Mouse (Mus musculus): Measurements from ENCODE around the gene Hagh.

Gene Hagh

DNA sequence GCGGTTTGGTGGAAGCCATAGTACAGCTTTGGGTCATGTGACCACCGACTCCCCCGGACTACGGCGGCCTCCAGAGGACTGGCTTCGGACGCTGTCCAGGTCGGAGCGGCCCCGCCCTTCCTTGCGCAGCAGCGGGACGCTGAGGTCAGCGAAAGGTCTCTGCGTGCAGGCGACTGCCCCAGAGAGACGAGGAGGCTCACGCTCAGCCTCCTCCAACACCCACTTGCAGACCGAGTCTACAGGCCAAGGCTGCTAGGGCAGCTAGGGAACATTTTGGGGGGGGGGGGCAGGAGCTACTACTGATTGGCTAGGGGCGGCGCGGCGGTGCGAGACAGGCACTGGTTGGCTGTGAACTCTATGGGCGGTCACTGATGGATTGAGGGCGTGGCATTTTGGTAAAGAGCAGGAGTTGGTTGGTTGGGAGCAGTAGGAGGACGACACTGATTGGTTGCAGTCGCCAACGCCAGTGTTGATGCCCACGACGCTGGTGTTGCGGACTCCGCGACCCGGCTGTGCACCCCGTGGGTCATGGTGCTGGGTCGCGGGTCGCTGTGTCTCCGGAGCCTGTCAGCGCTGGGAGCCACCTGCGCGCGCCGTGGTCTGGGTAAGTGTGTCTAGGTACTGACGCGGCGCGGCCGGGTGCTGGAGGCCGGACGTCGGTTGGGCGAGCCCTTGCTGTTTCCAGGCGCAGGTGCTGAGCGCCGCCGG lies 10.3 kb downstream of the Hagh start, which contains the start of gene Fahd1:
Gene Fahd1 (minus strand): TSS at position 300 of the 708 bp plus-strand sequence.
- peak; percentile 93 to 94 for DNase-seq (ENCODE audit: low spot score in 2 of 2)

GRCm38 (mm10) chr17:24850773-24851127 lies 10.8 kb downstream of the Hagh start:
- DNase-seq (ENCODE audit: low spot score in 2 of 2), result no peak

DNA sequence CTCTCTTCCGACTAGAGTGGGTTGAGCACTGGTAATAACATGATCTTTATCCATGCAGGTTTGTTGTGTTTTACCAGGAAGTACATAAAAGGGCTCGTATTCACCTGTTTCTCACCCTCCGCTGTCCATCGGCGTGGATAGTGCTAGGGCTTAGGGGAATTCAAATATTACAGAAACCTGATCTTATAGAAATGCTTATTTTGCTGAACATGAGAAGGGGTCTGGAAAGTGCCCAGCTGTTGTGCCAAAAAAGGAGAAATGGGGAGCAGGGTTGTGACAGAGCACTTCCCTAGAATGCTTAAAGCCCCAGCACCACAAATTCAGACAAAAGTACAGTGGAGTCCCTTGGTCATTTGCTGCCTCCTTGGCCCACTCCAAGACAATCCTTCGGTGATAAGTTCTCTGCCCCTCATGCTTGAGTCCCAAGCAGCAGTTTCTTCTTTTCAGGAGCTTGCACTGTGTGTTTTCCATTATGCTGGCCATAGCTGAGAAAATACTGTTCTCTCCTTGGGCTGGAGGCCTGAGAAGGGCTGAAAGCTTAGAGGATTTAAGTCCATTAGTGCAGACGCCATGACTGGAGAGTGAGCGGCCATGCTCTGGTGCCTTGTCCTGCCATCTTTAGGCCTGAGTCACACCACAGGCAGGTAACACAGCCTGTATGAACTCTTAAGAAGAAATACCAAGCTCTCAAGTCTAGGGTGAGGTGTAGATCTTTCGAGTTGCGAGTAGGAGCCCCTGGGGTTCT lies 11.6 kb downstream of the Hagh start:
- no peak for DNase-seq (ENCODE audit: low spot score in 2 of 2)

- DNase-seq (ENCODE audit: low spot score in 2 of 2), result no peak
Measured at GRCm38 (mm10) chr17:24855838-24856464, 16.0 kb downstream of the Hagh start.

GRCm38 (mm10) chr17:24856589-24856988 lies 16.6 kb downstream of the Hagh start:
- DNase-seq (ENCODE audit: low spot score in 2 of 2), result no peak

GRCm38 (mm10) chr17:24857831-24858470 lies 18.0 kb downstream of the Hagh start:
- DNase-seq (ENCODE audit: low spot score in 2 of 2), result no peak

GRCm38 (mm10) chr17:24858967-24859366 lies 19.0 kb downstream of the Hagh start:
- DNase-seq (ENCODE audit: low spot score in 2 of 2), result no peak

DNA sequence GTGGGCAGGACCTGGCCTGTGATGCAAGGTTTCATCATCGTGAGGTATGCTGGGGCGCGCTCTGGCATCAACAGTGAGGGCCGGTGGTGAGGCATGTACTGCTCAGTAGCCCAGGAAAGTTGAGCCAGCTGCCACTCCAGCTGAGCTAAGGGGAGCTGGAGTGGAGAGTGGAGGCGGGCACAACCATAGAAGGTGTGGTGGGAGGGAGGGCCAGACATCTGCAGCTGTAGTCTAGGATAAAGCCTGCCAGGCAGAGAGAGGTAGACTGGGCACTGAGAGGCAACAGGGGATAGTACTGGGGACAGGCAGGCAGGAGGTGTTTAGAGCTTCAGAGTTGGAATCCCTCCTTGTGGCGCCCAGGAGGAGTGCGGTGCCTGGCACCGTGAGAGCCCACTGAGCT lies 20.1 kb downstream of the Hagh start:
- no peak for DNase-seq (ENCODE audit: low spot score in 2 of 2)

DNA sequence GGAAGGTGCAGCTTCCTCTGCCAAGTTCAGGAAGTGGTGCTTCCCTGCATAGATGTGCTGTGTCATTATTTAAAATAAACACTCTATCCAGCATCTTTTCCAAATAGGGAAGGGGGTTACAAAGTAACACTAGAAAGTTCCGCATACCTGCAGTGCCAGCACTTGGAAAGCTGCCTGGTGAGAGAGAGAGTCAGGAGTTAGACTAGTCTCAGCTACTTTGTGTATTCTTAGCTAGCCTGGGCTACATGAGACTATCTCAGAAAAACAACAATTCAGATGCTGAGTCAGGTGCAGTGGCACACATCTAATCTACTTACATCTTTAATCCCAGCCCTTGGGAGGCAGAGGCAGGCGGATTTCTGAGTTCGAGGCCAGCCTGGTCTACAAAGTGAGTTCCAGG lies 21.8 kb downstream of the Hagh start:
- DNase-seq (ENCODE audit: low spot score in 2 of 2), result no peak

DNA sequence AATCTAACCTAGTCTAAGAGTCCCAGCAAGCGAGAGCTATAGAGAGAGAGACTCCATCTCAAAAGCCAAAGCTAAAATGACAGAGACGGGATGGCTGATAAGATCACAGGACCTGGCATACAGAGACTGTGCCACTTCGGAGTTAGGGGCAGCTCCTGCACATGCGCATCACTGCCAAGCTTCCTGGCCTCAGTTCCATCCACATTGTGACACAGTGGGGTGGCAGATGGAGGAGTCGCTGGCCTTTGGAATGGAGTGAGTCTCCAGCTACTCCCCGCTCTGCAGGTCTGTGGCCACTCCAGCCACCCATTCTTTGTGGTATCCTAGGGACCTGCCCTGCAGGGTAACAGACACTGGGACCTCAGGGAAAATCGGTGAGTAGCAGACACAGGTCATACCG lies 25.8 kb downstream of the Hagh start, which contains the start of gene Igfals:
Gene Igfals (plus strand): TSS at position 222 of the 400 bp plus-strand sequence.
- no peak for DNase-seq (ENCODE audit: low spot score in 2 of 2)

GRCm38 (mm10) chr17:24867914-24868313 lies 28.0 kb downstream of the Hagh start:
- no peak for DNase-seq (ENCODE audit: low spot score in 2 of 2)

DNA sequence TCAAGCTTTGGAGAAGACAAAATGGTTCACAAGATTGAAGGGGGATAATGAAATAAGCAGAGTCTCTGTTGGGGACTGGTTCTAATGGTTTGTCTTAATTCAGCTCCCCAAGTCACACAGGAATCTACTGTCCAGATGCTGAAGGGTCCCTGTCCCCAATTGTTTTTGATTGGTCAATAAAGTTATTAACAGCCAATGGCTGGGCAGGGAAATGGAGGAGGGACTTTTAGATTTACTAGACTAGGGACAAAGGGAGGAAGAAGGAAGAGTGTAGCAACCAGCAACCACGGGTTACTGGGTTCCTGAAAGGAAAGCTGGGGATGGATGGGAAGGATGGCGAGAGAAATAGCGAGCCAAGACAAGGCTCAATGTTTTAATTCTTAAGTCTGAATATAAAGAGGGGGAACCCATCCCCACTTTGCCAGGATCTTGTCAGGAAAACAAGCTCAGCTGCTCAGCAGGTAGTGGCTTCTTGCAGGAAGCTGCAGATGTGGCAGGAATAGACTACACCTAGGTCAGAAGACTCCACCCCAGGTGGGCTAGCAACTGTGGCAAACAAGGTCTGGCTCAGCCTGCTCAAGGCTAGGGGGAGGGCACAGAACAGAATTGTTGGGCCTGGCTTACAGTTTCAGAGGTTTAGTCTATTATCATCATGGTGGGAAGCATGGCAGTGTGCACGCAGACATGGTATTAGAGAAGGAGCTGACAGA lies 33.9 kb downstream of the Hagh start:
- no peak for DNase-seq (ENCODE audit: low spot score in 2 of 2)

- no peak for DNase-seq (ENCODE audit: low spot score in 2 of 2)
Measured at GRCm38 (mm10) chr17:24874405-24874745, 34.4 kb downstream of the Hagh start.

DNA sequence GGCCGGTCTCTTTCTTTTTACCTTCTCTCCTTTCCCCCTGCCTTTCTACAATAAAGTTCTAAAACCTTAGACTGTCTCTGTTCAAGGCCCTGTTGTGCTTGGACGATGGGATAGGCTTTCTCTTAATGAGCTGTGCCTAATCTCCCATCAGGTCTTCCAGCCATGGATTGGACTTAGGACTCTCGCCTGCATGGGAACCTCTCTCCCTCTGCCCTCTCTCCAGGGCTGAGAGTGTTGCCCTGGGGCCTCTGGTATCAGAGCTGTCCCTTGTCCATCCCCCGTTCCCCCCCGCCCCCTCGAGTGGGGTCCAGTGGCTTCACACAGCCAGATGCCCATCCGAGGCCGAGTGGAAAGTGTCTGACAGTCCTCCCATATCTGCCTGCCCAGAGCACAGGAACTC lies 35.0 kb downstream of the Hagh start:
- no peak for DNase-seq (ENCODE audit: low spot score in 2 of 2)

GRCm38 (mm10) chr17:24877336-24878116 lies 37.6 kb downstream of the Hagh start:
- DNase-seq (ENCODE audit: low spot score in 2 of 2), result no peak

- DNase-seq (ENCODE audit: low spot score in 2 of 2), result no peak
Measured at GRCm38 (mm10) chr17:24878117-24878397, 38.1 kb downstream of the Hagh start.

DNA sequence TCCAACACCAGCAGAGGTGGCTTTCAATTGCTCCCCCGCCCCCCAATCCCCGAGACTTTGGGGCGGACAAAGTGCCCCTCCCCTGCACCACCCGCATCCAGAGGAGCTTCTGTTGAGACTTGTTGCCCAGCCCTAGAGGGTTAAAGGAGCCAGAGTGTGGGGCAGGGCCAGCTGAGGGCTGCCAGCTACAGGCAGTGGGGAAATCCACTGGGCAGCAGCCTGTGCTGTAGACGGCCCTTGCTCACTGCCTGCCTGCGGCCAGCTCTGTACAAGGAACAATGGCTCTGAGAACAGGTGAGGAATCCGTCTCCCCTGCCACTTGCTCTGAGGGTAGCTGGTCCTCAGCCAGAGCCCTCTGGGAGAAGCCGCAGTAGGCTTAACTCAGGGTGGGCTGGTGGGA lies 38.6 kb downstream of the Hagh start:
- DNase-seq (ENCODE audit: low spot score in 2 of 2), result no peak

DNA sequence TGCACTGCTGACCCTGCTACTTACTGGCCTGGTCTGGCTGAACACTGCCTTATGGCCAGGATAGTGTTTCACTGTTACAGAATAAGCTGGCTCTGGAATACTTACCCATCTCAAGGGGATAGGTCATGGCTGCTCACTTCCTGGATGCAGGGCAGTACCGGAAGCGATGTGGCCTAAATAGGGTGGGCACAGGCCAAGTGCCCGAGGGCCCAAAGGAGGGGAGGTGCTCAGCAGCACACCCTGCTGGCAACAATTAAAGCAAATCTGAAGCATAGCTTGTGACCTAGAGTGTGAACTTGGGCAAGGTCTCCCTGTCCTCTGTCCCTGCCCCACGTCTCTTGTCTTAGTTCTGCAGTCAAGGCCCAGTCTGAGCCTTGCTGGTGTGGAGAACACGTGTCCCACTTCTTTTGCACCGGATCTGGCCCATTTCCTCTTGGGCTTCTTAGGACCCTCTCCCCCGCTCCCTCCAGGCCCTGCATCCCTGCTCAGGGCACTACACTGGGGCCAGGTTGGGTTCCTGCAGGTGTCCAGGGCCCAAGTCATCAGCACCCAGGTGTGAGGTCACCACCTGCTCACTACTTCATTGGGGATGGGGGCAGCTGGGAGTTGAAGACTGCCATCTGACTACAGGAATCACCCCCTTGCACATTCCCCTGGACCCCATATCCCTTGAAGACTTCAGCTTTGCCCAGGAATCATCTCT lies 41.9 kb downstream of the Hagh start:
- no peak for DNase-seq (ENCODE audit: low spot score in 2 of 2)

GRCm38 (mm10) chr17:24884391-24884790 lies 44.4 kb downstream of the Hagh start:
- no peak for DNase-seq (ENCODE audit: low spot score in 2 of 2)

- no peak for DNase-seq (ENCODE audit: low spot score in 2 of 2)
Measured at GRCm38 (mm10) chr17:24885356-24886133, 45.6 kb downstream of the Hagh start.

Data from urinary bladder, postnatal 4 days (tissue).